Mouse (Mus musculus): Measurements from ENCODE around the gene Rhof.

The Rhof gene

GRCm38 (mm10) chr5:123132308-123133071 is at the start of gene Rhof:
Gene Rhof (minus strand): TSS chr5:123132692.
- DNase-seq (ENCODE audit: low read depth, low spot score): peak; percentile 95

GRCm38 (mm10) chr5:123181536-123181935 is 49.0 kb upstream of the Rhof start:
- DNase-seq (ENCODE audit: low read depth, low spot score): no peak

GRCm38 (mm10) chr5:123180390-123180789 is 47.9 kb upstream of the Rhof start:
- no peak for DNase-seq (ENCODE audit: low read depth, low spot score)

- DNase-seq (ENCODE audit: low read depth, low spot score): peak; percentile 36
Observed at GRCm38 (mm10) chr5:123178792-123179191, 46.3 kb upstream of the Rhof start.

- peak; percentile 92 for DNase-seq (ENCODE audit: low read depth, low spot score)
Observed at GRCm38 (mm10) chr5:123171646-123172350, 39.3 kb upstream of the Rhof start.

GRCm38 (mm10) chr5:123170365-123170764 is 37.9 kb upstream of the Rhof start:
- DNase-seq (ENCODE audit: low read depth, low spot score): peak; percentile 39

- no peak for DNase-seq (ENCODE audit: low read depth, low spot score)
Observed at GRCm38 (mm10) chr5:123169284-123169683, 36.8 kb upstream of the Rhof start, which contains the start of gene Psmd9. Gene Psmd9 (plus strand): TSS chr5:123169413.

- DNase-seq (ENCODE audit: low read depth, low spot score): peak; percentile 57
Observed at GRCm38 (mm10) chr5:123167591-123167990, 35.1 kb upstream of the Rhof start.

- no peak for DNase-seq (ENCODE audit: low read depth, low spot score)
Observed at GRCm38 (mm10) chr5:123166437-123166836, 33.9 kb upstream of the Rhof start.

GRCm38 (mm10) chr5:123162942-123163341 is 30.4 kb upstream of the Rhof start:
- no peak for DNase-seq (ENCODE audit: low read depth, low spot score)

- DNase-seq (ENCODE audit: low read depth, low spot score): no peak
Observed at GRCm38 (mm10) chr5:123160341-123160740, 27.8 kb upstream of the Rhof start.

GRCm38 (mm10) chr5:123159866-123160265 is 27.4 kb upstream of the Rhof start:
- no peak for DNase-seq (ENCODE audit: low read depth, low spot score)

GRCm38 (mm10) chr5:123159446-123159845 is 27.0 kb upstream of the Rhof start:
- DNase-seq (ENCODE audit: low read depth, low spot score): no peak

GRCm38 (mm10) chr5:123157972-123158371 is 25.5 kb upstream of the Rhof start:
- no peak for DNase-seq (ENCODE audit: low read depth, low spot score)

- DNase-seq (ENCODE audit: low read depth, low spot score): no peak
Observed at GRCm38 (mm10) chr5:123156763-123157162, 24.3 kb upstream of the Rhof start.

GRCm38 (mm10) chr5:123155425-123155824 is 22.9 kb upstream of the Rhof start:
- DNase-seq (ENCODE audit: low read depth, low spot score): peak; percentile 92

GRCm38 (mm10) chr5:123152901-123153300 is 20.4 kb upstream of the Rhof start:
- DNase-seq (ENCODE audit: low read depth, low spot score): no peak

- no peak for DNase-seq (ENCODE audit: low read depth, low spot score)
Observed at GRCm38 (mm10) chr5:123151707-123152362, 19.3 kb upstream of the Rhof start.

- peak; percentile 81 for DNase-seq (ENCODE audit: low read depth, low spot score)
Observed at GRCm38 (mm10) chr5:123151077-123151476, 18.6 kb upstream of the Rhof start.

GRCm38 (mm10) chr5:123150641-123151040 is 18.1 kb upstream of the Rhof start:
- peak; percentile 91 for DNase-seq (ENCODE audit: low read depth, low spot score)

- peak; percentile 94 for DNase-seq (ENCODE audit: low read depth, low spot score)
Observed at GRCm38 (mm10) chr5:123149451-123150400, 17.2 kb upstream of the Rhof start.
